Mouse (Mus musculus): Measurements from ENCODE around the gene Il17d.

Il17d gene

DNA sequence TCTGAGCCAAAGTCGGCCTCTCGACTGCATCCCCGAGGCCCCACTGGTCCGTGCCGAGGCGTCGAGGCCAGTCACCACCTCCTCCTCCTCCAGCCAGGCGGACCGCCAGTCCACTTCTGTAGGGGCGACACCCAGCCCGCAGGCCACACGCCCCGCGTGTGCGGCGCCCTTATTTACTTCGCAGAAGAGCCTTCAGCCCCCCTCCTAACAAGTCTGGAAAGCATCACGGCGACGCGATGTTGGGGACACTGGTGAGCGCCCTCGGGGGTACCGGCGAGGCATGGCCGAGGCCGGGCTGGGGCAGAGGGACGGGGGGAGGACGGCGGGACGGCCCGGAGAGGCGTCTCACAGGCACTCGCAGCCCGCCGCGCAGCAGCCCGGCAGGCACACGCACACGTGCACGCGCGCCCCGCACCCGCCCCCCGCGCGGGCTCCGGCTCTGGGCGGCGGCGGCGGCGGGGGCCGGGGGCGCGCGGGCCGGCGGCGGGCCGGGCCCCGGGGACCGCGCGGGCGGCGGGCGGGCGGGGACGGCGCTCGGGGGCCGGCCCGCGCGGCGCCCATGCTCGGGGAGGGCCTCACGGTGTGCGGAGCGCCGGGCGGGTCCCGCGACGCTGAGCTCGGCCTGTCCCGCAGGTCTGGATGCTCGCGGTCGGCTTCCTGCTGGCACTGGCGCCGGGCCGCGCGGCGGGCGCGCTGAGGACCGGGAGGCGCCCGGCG is at the start of gene Il17d:
Gene Il17d (plus strand): TSS at position 107 of the 717 bp plus-strand sequence.
- no peak for DNase-seq (ENCODE audit: low spot score in 2 of 2)

DNA sequence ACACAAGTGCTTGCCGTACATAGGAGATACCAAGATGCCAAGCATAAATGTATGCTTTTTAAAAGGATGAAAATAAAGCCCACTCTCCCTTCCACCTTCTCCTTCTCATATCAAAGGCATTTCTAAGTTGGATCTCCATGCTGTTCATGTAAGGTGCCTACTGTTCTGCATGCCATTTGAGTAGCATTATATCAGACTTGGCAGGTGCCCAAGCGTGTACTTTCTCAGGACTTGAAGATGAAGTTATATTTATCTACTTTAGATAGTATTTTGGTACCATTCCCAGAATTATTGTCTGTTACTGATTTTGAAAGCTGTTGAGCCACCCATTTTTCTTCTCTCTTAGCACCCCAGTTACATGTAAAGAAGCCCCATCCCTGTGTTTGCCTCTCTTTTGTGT is 49.5 kb upstream of the Il17d start:
- no peak for DNase-seq (ENCODE audit: low spot score in 2 of 2)

DNA sequence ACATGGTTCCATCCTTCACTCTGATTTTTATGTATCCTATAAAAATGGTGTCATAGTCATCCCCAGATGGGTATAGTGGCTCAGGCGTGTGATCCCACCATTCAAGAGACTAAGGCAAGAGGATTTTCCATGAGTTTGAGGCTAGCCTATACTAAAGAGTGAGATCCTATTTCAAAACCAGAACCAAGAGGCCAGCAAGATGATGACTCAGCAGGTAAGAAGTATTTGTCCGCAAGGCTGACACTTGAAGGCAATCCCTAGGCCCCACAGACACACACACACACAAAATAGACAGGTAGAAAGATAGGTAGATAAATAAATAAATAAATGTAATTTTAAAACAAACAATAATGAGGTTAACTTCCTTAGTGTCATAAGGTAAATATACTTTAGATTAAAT is 42.3 kb upstream of the Il17d start:
- no peak for DNase-seq (ENCODE audit: low spot score in 2 of 2)

DNA sequence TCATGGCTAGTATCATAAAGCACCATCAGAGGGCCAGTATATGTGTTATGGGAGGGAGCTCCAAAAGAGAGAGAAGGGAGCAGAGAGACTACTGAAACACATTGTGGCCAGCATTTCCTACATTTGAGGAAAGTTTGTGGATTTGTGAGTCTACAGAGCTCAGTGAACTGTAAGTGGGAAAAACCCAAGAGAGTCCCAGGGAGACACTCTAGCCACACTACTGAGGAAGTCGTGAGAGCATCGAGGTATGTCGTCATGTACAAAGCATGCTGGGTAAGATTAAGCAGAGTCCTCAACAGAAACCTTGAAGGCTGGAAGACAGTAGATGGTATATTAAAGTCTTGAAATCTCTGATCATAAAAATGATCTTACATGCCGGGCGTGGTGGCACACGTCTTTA is 40.4 kb upstream of the Il17d start:
- no peak for DNase-seq (ENCODE audit: low spot score in 2 of 2)

DNA sequence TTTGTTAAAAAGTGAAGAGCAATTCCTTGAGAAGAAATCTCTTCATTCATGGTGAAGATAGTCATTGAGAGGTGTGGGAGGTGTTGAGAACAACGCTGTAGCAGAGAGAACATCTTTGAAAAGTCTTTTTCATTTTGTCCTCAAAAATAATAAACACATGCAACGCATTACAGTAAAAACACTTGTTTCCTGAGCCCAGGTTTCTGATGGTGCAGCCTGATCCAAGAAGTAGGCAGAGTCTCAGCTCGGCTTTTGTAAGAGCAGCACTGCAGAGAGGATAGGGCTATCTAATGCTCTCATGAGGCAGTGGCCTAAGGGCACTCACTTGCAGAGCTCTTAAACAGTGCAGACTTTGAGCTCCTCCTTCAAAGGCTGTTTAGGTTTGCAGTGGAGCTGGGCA is 34.9 kb upstream of the Il17d start:
- no peak for DNase-seq (ENCODE audit: low spot score in 2 of 2)

DNA sequence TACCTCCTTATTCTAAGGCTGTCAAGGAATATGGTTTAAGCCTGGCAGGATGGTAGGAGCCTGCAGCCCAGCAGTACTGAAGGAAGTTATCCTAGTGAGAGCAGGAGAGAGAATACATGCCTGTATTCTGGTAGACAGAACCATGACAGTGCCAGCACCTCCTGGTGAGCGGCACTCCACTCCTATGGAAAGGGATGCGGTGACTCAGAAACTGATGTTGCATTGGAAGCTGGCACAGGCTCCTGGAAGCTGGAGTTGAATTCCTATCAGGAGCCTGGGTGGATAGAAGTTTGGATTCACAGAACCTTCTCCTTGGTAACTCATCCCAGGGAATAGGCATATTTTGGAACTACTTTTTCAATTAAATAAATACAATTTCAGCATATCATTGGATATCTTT is 30.7 kb upstream of the Il17d start:
- DNase-seq (ENCODE audit: low spot score in 2 of 2), result no peak

DNA sequence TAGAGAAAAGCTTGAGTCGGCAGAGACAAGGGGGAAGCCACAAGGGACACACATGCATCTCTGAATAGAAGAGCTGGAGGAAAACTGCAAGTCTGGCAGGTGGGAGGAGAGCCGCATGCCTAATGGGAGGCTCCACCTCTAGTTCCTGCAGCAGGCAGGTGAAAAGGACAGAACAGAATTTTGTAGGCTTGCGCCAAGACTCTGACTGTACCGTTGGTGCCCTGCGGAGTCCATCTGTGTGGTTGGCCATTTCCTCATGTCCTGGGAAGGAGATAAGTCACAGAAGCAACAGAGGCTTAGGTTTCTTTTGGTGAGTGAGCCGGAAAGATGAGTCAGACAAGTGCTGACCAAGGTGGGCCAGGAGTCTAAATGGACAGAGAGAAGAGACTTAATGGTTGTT is 20.8 kb upstream of the Il17d start:
- DNase-seq (ENCODE audit: low spot score in 2 of 2), result no peak

DNA sequence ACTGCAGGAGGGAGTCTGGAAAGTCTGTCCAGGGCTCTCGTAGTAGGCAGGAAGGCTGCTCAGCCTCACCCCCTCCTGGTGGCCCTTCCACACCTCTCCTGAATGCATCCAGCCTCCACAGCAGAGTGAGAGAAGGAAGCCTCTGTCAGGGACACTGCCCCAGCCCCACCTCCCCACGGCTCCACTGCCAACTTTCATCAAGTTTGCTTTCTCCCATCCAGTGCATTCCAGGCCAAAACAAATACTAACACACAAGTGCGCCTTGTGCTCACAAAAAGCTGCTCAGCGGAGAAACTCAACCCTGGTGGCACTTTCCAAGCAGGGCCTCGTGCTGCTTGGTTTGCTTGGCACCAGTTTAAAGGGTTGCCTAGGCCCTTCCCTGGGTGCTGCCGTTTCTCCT is 15.0 kb upstream of the Il17d start:
- no peak for DNase-seq (ENCODE audit: low spot score in 2 of 2)

DNA sequence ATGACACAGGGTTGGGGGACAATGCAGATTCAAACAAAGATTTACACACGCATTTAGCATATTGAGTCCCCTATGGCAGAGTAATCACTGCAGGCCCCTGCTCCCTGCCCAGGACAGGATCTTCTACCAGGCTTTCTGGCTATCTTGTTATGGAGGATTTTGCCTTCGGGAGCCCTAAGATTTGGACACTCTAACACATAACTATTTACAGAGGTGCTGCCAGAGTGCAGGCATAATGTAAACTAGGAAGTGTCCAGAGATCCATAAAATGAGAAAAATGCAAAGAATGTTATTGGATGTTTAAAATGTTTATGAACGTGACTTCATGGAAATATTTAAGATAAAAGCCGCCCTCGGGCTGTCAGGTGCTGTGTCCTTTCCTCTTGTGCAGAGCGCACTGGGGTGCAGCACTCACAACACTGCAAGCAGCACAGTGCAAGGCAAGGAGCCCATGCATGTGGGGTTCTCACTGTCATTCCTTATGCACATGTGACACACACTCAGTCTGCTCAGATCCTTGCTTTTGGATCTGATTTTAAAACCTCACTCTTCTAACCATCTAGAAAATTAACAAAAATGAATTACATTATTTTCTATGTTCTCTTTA is 9.3 kb upstream of the Il17d start:
- DNase-seq (ENCODE audit: low spot score in 2 of 2), result no peak

DNA sequence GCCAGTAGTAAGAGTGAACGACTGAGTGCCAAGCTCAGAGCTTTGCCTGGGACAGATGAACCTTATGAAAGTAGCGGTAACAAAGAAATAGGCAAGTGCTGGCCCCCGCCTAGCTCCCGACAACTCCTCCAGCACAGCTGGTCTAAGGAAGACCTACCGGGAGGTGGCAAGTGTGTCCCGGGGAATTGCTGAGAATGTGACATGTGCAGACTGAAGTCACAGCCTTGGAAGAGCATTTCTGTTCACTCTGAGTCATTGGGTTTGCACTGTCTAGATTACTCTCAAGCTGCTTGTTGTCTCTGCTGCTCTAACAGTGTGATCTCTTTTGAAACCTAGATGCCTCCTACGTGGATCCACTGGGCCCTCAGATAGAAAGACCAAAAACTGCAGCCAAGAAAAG is 7.6 kb upstream of the Il17d start:
- DNase-seq (ENCODE audit: low spot score in 2 of 2), result no peak

DNA sequence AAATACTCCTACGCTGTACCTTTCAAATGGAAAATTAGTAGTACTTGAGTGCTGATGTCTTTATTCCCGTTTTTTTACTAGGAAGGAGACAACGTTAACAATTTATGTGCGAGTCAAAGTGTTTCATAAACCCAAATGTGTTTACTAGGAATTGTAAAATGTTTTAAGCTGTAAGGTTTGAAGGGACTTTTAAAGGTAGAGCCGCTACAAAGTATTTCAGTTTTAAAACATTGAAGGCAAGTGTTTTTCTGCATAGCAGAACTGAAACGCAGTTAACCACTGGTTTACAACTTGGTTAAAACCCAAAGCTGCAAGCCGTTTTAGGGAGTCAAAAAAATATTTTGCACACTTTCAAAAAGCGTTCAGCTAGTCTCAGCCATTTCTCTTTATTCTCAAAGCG is 815 bp upstream of the Il17d start:
- no peak for DNase-seq (ENCODE audit: low spot score in 2 of 2)

DNA sequence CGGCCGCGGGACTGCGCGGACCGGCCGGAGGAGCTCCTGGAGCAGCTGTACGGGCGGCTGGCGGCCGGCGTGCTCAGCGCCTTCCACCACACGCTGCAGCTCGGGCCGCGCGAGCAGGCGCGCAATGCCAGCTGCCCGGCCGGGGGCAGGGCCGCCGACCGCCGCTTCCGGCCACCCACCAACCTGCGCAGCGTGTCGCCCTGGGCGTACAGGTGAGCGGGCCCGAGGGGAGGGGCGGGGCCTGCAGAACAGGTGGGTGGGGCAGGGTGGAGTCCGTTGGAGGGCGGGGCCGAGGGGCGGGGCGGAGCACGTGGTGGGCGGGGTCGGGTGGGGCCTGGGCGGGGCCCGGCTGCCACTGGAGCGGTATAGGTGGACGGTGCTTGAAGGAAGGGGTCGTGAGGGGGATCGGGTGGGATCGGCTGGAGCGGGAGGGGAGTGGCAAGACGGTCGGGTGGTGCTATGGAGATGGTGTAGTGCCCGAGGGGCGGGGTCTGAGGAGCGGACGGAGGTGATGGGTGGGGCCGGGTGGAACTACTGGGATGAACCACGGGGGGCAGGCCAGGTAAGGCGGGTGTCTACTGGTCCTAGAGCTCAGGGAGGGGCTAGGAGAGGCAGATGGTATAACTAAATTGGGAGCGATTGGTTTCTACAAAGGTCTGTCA is 942 bp downstream of the Il17d start:
- peak; percentile 22 to 54 for DNase-seq (ENCODE audit: low spot score in 2 of 2)

DNA sequence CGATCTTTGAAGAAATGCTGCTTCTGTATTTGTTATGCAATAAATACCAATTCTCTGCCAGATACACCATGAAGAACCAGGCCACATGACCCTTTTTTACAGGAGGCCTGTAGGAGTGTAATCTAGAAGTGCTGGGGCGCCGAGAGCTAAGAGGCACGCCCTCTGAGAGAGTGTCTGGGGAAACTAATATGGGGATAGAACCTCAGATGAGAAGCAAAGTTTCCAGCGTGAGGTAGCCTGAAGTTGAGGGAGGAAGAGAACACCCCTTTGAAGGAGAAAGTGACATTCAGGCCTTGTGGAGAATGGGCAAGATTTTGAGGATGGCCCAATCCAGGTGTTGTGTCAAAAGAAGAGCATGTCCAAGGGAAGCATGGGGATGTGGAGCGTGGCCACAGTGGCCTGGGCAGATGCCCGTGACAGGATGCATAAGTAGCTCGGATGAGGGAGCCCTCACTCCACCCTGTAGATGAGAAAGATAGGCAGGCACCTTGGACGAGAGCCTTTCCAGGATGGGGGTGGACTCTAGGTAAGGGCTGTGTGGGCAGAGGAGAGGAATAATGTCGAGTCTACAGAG is 1.6 kb downstream of the Il17d start:
- DNase-seq (ENCODE audit: low spot score in 2 of 2), result no peak

DNA sequence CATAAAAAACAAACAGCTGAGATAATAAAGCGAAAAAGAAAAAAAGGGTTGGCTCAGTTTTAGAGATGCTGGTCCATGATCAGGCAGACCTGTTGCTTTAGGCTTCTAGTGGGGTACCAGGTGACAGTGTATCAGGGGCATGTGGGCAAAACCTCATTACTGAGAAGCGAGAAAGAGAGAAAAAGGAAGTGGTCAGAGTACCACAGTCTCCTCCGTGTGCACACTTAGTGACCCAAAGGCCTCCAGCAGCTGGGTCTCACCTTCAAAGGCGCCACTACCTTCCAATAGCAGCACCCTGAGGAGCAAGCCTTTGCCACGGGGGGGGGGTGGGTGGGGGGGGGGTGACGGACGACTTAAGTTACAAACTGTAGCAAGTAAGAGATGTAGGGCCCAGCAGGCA is 2.5 kb downstream of the Il17d start:
- DNase-seq (ENCODE audit: low spot score in 2 of 2), result peak; percentile 42 to 57

DNA sequence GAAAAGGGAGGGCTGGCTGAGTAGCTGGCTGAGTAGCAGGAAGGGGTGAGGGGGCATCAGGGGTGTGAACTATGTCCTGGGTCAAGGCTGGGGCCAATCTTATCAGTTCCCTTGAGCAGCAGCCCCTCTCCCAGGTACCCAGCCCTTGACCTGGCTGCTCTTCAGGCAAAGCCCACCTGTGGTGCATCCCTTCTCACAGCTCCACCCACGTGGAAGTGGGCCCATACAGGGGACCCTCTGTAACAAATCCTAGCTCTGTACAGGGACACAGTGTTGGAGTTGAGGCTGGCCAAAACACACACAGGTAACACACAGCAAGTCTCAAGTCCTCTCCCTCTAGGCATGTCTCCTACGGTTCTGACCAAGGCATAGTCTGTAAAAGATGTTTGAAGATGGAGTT is 3.0 kb downstream of the Il17d start:
- no peak for DNase-seq (ENCODE audit: low spot score in 2 of 2)

DNA sequence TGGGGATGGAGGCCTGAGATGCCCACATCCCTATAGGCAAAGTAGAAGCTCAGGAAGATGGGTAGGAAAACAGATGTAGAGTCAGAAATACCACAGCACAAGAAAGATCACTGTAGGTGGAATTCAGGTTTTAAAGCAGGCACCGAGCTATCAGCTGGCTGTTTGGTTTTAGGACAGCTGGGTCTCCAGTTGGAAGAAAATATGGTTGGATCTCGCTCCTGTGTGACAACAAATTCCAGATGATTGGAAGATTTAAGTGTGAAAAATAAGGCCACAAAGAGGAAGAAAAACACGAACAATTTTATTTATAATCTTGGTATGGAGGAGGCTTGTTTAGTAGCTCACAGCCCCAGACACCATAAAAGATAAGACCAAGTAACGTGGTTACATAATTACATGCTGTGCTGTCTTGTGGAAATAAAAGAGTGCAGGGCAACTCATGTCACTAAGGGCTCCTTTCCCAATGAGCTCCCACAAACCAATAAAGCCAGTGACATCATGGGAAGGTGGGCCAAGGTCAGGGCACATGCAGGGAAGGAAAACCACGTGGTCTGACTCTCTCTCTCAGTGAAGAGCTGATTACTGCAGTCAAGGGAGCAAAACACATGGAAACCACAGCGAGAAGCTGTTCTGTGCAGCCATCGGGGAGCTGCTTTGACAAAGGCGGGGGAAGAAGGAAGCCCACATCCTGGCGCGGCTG is 4.7 kb downstream of the Il17d start:
- no peak for DNase-seq (ENCODE audit: low spot score in 2 of 2)

DNA sequence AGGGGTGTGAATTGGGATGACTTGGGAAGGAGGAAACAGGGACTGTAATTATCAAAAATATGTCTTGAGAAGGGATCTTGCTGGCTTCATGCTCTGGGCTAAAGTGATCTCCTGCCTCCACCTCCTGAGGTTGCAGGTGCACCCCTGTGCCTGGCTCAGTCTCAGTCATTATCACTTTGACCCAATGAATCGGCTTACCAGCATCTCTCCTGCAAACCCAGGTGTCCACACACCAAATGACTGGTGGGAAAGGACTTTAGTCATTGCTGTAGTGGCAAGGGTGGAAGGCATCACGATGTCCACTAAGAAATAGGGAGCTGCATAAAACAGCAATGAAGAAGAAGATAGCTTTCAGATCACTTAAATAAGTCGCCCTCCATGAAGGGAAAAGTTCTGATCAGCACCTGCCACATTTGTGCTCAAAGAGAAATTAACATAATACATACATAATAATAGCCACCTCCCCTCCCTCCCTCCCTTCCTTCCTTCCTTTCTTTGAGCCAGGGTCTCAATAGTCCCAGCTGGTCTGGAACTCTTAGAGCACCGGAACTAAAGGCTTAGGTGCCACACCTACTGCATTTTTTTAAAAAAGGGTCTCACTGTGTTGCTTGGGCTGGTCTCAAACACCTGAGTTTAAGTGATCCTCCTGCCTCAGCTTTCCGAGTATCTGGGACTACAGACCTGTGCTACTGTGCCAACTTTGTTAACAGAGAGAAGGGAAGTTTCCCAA is 5.4 kb downstream of the Il17d start:
- DNase-seq (ENCODE audit: low spot score in 2 of 2), result no peak

DNA sequence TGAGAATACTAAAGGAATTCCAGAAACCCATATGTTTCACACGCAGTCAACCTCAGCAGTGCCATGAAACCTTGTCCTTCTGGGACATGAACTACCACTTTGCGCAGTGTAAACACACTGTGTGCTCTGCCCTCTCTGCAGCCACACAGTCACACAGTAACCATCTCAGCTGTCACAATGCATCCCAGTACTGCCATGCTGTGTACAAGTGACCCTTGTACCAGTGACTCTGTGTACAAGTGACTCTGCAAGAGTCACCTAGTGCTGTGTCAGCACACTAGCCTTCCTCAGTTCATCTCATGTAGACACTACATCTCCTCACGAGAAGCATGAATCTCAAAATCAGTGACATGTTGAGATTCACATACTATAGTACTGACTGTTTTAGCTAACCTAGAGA is 8.0 kb downstream of the Il17d start:
- no peak for DNase-seq (ENCODE audit: low spot score in 2 of 2)

DNA sequence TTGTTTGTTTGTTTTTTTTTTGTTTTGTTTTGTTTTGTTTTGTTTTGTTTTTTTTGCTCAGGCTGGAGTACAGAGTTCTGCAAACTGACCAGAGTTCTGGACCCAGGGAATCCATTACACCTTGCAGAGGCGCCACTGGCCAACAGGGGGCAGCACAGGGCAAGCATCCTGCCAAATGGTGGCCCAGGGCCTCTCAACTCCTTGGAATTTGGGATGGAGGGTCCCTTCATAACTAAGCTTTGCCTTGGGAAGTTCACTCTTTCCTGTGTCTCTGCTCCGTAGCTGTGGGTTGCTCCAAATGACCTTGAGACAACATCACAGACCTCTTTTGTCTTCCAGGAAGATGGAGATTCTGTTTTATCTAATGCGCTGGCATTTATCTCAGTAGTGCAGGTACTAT is 8.6 kb downstream of the Il17d start:
- DNase-seq (ENCODE audit: low spot score in 2 of 2), result no peak

DNA sequence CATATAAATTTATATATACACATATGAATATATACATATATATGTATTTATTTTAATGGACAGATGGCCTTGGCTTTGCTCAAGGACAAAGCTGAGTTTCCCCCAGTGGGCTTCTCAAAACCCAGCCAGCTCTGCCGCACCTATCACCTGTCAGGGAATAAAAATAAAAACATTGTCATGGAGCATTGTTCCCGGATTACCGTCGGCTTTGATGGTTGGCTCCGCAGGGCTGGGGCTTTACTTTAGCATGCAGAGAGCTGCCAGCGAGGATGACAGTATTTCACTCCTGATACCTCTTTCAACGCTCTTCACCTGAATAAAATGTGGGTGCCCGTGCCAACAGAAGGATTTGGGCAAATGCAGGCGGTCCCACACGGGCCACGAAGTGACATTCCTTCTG is 9.3 kb downstream of the Il17d start:
- DNase-seq (ENCODE audit: low spot score in 2 of 2), result no peak

DNA sequence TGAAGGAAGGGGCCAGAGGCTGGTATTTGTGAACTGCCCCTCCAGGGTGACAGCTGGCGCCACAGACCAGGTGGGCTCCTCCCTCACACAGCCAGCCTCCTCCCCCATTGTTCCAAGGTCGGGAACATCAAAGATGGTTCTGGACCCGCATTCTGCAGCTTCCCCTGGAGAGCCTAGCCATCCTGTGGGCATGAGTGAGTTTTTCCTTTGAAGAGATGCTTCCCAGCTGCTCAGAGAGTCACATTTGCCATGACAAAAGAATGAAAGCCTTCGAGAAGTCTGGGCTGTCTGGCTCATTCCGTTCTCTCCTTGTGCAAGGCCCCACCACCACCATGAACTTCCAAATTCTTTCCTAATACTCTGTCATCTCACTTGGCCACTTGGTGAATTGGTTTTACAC is 9.8 kb downstream of the Il17d start:
- no peak for DNase-seq (ENCODE audit: low spot score in 2 of 2)

DNA sequence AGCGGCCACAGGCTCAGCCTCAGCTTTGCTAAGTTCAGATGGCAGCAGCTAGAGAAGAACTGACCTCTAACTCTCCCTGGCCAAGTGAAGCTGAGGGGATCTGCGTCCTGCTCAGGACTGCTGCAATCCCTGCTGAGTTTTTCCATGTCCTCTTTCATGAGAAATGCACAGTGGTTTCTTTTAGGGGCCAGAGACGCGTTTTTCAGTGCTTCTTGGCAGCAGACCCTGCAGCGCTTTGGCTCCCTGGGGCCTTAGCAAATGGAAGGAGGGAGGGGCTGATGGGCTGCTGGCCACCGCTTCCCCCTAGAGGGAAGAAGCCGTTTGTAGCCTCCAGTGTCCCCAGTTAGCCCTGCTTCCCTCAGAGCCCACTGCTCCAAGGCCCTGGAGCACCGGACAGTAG is 10.4 kb downstream of the Il17d start:
- DNase-seq (ENCODE audit: low spot score in 2 of 2), result no peak
